Mouse (Mus musculus) naive thymus-derived CD4-positive, alpha-beta T cell, adult 2 months (primary cell): ENCODE data around the gene Nadk2.

ENCODE experiments used
- DNase-seq: peaks from one replicate; pipeline ENCODE4 v3.0.0-alpha.2; 2011; ENCODE audit warnings: low read depth

Gene Nadk2

DNA sequence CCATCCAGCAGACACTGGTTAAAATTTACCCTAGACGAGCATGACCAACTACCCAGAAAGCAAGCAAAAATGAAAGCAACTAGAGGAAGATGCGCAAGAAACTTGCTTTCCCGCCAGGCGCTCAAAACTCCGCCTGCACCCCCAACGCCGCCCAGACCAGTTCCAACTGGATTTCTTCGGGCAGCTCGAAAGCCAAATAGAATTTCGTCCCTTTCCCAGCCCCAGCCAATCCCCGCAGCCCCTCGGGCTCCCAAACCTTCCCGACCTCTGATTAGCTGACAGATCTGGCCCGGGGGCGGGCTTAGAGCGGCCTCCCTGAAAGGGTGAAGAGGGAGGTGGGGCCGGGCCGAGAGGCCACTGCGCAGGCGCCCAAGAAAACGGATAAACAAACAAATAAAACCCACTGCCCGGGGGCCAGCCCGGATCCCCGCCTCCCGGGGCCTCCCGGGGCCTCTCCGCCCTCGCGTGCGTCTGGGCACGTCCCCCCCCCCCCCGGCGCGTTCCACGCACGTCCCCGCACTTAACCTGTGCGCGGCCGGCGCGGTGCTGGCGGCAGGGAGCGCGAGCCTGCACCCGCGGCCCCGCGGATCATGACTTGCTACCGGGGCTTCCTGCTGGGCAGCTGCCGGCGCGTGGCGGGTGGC is at the start of gene Nadk2:
Gene Nadk2, plus strand, starts transcription at position 349 of the 644 bp plus-strand sequence.
- peak; percentile 97 for DNase-seq

DNA sequence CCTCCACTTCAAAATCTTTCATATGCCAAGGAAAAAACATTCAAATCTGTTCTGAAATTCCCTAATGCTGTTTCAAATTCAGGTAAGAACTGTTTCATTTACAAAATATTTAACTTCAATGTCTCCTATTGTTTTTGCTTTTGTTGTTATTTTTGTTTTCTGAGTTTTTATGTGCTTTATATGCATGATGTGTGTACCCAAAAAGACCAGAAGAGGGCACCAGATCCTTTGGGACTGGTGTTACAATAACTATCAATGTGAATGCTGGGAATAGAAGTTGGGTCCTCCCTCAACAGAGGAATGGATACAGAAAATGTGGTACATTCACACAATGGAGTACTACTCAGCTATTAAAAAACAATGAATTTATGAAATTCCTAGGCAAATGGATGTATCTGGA is 15.4 kb upstream of the Nadk2 start:
- no peak for DNase-seq

- DNase-seq = no peak
Observed at GRCm38 (mm10) chr15:9059856-9060255, 11.2 kb upstream of the Nadk2 start.

DNA sequence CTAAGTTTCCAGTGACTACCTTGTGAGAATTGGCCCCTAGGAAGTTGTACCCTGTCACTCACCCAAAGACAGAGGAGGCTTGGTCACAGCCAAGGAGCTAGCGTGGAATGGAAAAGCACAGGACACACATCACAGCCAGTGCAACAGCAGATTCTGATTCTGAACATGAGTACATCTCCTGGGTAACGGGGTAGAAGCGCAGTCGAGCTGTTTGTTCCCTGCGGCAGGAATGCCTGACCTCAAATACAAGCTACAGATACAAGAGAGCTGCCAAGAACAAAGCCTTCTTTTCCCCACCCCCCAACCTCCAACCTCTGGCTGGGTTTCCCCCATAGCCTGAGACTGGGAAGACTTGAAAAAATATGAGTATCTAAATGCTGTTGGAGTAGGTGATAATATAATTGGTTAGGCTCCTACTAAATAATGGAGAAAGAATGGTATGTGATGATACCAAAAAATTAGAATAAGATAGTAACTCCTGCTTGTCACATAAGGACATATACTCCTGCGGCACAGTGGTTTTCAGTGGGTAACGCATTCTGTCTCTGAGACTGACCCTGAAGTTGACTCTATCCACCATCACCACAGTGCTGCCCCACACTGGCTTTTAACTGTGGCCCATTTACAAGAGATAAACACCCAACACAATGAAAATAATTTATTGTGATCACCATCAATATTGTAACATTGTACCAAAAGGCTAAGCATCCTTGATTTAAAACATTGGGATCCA is 9.7 kb upstream of the Nadk2 start:
- no peak for DNase-seq

GRCm38 (mm10) chr15:9068881-9069280 is 2.2 kb upstream of the Nadk2 start:
- DNase-seq = no peak

GRCm38 (mm10) chr15:9070353-9070752 is 707 bp upstream of the Nadk2 start:
- peak; percentile 26 for DNase-seq

- peak; percentile 46 for DNase-seq
Observed at GRCm38 (mm10) chr15:9071556-9072544, 790 bp downstream of the Nadk2 start.

DNA sequence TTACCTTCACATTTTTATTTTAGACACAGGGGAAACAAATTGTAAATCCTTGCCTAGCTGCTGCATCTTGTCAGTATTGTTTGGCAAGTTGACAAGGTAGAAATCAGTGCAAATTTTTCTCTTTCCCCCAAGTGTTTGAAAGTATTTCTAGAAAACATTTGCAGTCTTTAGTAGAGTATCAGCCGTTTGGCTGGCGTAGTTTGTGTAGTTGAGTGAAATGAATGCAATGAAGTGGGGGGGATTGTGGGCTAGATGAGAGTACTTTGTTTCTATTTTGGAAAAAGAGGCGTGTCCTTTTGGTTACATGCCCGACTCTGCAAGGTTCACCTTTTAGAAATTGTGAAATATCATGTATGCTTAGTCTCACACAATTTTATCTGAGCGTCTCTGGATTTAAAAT is 1.6 kb downstream of the Nadk2 start:
- DNase-seq = peak; percentile 71

DNA sequence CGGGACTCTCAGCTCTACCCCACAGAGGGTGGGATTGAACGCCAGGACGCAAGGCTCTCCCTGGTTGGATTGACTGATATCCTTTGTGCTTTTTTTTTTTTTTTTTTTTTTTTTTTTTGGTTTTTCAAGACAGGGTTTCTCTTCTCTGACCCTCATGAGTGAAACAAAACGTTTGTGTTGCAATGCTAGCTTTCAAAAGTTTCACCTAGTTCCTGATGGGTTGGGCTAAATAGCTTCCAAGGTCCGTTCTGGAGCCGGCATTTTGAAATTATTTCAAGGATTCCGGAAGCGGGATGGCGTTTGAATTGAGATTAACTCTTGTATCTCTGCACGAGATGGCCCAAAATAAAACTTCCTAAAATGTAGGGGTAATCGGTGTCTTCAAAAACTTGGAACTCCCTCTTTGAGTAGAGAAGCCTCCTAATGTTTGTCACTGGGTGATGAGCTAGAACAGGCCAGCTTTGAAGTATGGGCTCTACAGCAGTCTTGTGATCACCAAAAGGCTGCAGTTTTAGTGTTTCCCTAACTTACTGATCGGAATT is 2.1 kb downstream of the Nadk2 start:
- no peak for DNase-seq

GRCm38 (mm10) chr15:9073684-9074083 is 2.6 kb downstream of the Nadk2 start:
- DNase-seq = no peak

DNA sequence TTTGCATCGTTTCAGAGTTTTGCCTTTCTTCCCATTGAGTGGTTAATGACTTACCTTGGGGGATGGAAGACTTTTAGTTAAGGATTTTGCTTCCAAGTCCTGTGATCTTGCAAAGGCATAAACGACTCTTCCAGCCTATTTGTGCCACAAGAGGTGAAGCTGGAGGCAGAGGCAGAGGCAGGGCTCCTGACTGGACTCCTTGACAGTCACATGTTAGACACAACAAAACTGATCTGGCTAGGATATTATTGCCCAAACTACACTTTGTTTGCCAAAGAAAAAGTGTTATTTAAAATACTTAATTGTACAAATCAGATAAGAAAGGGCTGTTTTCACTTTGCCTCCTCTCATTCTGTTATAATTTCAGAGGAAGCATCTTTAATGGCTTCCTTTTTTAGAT is 3.1 kb downstream of the Nadk2 start:
- DNase-seq = no peak

GRCm38 (mm10) chr15:9074671-9075070 is 3.6 kb downstream of the Nadk2 start:
- no peak for DNase-seq

DNA sequence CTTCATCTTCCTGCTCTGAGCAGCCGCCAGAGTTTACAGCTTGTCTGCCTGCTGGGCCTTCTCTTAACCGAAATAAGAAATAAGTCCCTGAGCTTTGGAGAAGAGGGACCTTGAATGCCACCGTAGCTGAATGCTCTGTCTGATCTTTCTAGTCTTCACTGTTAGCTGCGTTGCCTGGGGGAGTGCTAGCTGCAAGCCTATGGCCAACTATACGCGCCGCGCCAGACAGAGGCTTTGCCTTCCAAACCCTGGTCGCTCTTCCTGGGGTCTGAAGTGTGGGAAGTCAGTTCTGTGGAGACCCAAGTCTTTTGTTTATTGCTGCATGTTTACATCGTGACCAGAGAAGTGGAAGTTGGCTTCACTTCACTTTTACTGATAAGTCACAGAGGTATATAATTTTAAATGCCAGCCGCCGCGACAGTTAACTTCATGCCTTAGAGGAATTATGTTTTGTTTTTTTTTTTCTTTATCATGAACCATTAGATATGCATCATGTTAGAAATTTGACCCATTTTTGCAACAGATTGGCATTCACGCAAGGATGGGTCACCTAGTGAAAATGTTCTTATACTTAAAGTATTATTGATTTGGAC is 4.6 kb downstream of the Nadk2 start:
- no peak for DNase-seq

DNA sequence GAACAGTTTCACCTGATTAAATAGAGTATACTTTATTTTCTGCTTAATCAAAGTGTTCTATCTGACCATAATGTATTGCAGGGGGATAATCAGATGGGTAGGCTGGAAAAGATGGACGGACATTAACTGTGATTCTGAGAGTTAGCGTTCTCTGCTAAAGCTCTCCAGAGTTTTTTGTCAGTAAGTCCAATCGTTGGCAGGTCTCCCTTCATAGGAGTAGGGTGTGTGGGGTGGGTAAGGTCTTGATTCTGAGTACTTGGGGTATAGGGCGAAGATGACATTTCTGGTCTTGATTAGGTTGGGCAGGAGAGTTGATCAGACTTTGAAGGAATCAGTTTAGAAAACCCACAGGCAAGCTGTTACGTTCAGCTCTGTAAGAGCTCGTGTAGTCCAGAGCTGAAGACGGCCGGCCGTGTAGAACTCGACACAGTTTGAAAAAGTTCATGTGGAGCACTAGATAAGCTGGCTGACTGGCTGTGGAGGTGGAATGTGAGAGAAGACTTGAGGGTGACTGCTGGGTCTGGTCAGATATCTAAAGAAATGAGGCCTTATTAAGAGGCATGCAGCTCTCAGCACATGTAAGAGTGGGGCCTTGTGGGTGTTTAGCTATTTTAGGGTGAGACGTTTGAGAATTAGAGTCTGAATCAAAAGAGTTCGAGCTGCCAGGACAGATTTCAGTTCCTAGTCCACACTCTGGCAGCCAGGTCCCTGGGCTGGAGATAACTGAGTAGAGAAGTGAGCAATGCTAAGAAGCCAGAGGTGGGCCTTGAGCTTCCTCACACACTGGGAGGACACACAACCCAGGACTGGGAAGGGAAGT is 7.6 kb downstream of the Nadk2 start:
- DNase-seq = no peak

- no peak for DNase-seq
Observed at GRCm38 (mm10) chr15:9079626-9080025, 8.6 kb downstream of the Nadk2 start.

DNA sequence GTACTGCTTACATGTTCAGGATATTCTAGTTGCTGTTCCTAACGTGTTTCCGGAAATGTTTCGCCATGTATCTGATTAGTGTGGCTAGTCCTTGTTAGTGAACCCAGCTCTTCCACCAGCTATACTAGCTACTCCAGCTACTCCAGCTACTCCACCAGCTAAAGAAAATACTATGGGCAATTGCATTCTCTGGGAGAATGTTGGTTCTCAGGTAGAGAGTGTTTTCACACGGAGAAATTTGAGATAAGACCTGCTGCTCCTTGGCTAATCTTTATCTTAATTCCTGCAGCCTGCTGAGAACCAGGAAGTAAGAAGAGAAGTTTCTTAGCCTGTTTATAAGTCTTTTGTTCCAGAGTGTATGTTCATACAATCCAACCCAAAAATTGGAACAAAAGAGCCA is 9.1 kb downstream of the Nadk2 start:
- no peak for DNase-seq

GRCm38 (mm10) chr15:9081294-9081693 is 10.2 kb downstream of the Nadk2 start:
- no peak for DNase-seq

DNA sequence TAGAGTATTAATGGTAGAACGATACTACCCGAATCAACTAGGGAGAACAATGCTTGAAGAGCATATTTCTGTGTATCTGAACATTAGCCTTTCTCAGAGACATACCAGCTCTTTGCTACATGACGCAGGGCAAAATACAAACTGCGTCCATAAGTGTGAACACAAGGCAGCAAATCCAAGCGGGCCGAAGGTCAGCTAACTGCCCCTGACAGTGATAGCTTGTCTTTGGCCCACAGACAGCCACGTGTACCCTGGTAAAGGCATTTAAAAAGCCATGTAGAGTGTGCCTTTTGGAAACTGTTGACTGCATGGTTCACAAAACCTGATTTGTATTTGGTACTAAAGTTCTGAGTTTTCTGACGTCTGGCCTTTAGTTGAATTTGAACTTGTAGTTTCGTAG is 11.7 kb downstream of the Nadk2 start:
- DNase-seq = no peak

GRCm38 (mm10) chr15:9086813-9087212 is 15.8 kb downstream of the Nadk2 start:
- DNase-seq = no peak

- DNase-seq = no peak
Observed at GRCm38 (mm10) chr15:9087421-9087820, 16.4 kb downstream of the Nadk2 start.
